Mouse (Mus musculus) olfactory bulb, adult 2 months (tissue): ENCODE measurements around the gene Tirap. TPM values are rescaled to one million over a fixed set of nuclear protein-coding genes. Genes with fewer than 3 reads are reported as not detected.
"Not testable (repeated sequence)": the region's sequence is repeated elsewhere in the genome, so short reads cannot be mapped to it uniquely, and the experiment has no call there.

Experiments used
- H3K27ac ChIP-seq: fragments of 200-500 bp; 2 replicates; pipeline ENCODE4 v1.5.1; 2012; ENCODE audit warnings: low read depth, low read length; ENCODE audit not compliant: insufficient read depth
- H3K4me1 ChIP-seq: fragments of 200-500 bp; 2 replicates; pipeline ENCODE4 v1.6.1; 2012; ENCODE audit warnings: low read length; ENCODE audit not compliant: control insufficient read depth, insufficient read depth
- H3K4me3 ChIP-seq: fragments of 200-500 bp; 2 replicates; pipeline ENCODE4 v1.5.1; 2012; ENCODE audit warnings: mild to moderate bottlenecking, low read depth, low read length, moderate library complexity; ENCODE audit not compliant: insufficient read depth
- CTCF ChIP-seq: fragments of 200-500 bp; IDR thresholded peaks from 2 replicates; pipeline ENCODE4 v1.5.1; 2012; ENCODE audit warnings: low read depth, mild to moderate bottlenecking, low read length, moderate library complexity; ENCODE audit not compliant: insufficient read depth
- POLR2A ChIP-seq: fragments of 200-500 bp; IDR thresholded peaks from 2 replicates; pipeline ENCODE4 v1.6.1; 2012; ENCODE audit warnings: mild to moderate bottlenecking, low read depth, low read length, moderate library complexity; ENCODE audit not compliant: insufficient read depth
- WGBS: fragments of 180-500 bp; shearing (Covaris S2); methylation state at CpG from one replicate; pipeline ENCODE4 v1.1.7; 2018; 5-methylcytosine and 5-hydroxymethylcytosine counted together
- polyA plus RNA-seq: library from polyadenylated mRNA; stranded (reverse); fragments of >200 nt; gene quantifications from 2 replicates; pipeline ENCODE4 v1.2.4, GENCODE M21; 2012; ENCODE audit warnings: low replicate concordance; ENCODE audit not compliant: missing spikeins, insufficient read depth, insufficient read length

Gene Tirap
- polyA plus RNA-seq, 1 experiment = not detected

GRCm38 (mm10) chr9:35161721-35162120 lies 38.4 kb downstream of the Tirap start:
- H3K27ac ChIP-seq = no peak overlapping the region
- H3K4me1 ChIP-seq = peaks cover 2% of the 10 kb centered on the region; the same call in 1 of the 2 replicates
- TF ChIP-seq CTCF = no peak
- no peak for TF ChIP-seq POLR2A
- no peak overlapping the region for H3K4me3 ChIP-seq
- 70% methylated on average over 7 of the region's 7 CpGs for WGBS

- no peak for TF ChIP-seq POLR2A
- TF ChIP-seq CTCF = no peak
- 76% methylated on average over 2 of the region's 2 CpGs for WGBS
- H3K27ac ChIP-seq = no peak overlapping the region
Observed at GRCm38 (mm10) chr9:35160662-35161061, 39.4 kb downstream of the Tirap start.

GRCm38 (mm10) chr9:35158477-35158876 lies 41.6 kb downstream of the Tirap start:
- 97% methylated on average over 3 of the region's 3 CpGs for WGBS

More at GRCm38 (mm10) chr9:35160662-35161061, 39.4 kb downstream of the Tirap start:
- H3K4me3 ChIP-seq = no peak overlapping the region
- H3K4me1 ChIP-seq = peaks cover 11% of the 10 kb centered on the region

DNA sequence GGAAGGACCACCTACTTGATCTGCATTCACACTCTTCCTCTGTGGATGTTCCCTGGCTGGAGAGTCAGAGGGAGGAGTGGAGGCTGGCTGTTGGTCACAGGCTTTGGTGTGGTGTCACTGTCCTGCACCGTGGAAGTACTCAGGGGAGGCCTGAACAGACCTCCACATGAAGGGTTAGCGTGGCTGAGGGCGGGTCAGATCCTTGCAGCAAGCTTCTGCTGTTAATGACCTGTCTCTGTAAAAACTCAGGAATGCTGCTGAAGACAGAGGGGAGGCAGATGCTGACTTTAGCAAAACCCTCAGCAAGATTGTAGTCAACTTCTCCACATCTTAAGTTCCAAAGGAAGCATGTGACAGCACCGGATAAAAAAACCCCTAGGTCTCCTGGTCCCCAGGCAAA lies 43.2 kb downstream of the Tirap start:
- Histone ChIP-seq H3K4me1 (peaks cover 11% of the 10 kb centered on the region), H3K27ac (no peak overlapping the region), H3K4me3 (no peak overlapping the region)
- 94% methylated on average over 4 of the region's 4 CpGs for WGBS
- TF ChIP-seq CTCF (no peak), POLR2A (no peak)

More at GRCm38 (mm10) chr9:35158477-35158876, 41.6 kb downstream of the Tirap start:
- no peak overlapping the region for H3K4me3 ChIP-seq
- H3K27ac ChIP-seq = no peak overlapping the region
- TF ChIP-seq CTCF (no peak), POLR2A (no peak)
- H3K4me1 ChIP-seq = peaks cover 11% of the 10 kb centered on the region

GRCm38 (mm10) chr9:35156002-35156710 lies 43.9 kb downstream of the Tirap start:
- TF ChIP-seq CTCF = no peak
- TF ChIP-seq POLR2A = no peak
- Histone ChIP-seq H3K27ac (no peak overlapping the region), H3K4me1 (peaks cover 11% of the 10 kb centered on the region), H3K4me3 (no peak overlapping the region)
- WGBS = 78% methylated on average over 5 of the region's 5 CpGs

- 97% methylated on average over 1 of the region's 1 CpGs for WGBS
- H3K4me3 ChIP-seq = no peak overlapping the region
- no peak for TF ChIP-seq CTCF
- no peak for TF ChIP-seq POLR2A
- no peak overlapping the region for H3K27ac ChIP-seq
- peaks cover 11% of the 10 kb centered on the region for H3K4me1 ChIP-seq
Observed at GRCm38 (mm10) chr9:35152923-35153322, 47.2 kb downstream of the Tirap start.

DNA sequence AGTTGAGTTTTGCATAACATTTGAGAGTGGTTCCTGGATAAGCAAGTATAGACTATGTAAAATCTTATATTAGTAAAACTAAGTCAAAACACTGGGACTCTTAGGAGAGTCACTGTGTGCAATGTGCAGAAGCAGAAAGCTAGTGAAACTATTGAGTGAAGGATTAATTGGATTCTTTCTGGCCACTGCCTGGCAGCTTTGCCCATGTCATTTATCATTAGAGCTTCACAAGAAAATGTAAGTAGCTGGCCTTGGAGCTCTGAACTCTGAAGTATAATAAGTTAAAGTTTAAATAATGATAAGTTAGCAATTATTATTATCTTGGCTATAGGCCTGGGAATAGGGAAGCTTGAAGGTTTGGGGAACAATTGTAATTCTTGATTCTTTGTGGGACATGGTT lies 51.3 kb downstream of the Tirap start:
- H3K4me1 ChIP-seq, H3K4me3 ChIP-seq, H3K27ac ChIP-seq: not testable (repeated sequence)

DNA sequence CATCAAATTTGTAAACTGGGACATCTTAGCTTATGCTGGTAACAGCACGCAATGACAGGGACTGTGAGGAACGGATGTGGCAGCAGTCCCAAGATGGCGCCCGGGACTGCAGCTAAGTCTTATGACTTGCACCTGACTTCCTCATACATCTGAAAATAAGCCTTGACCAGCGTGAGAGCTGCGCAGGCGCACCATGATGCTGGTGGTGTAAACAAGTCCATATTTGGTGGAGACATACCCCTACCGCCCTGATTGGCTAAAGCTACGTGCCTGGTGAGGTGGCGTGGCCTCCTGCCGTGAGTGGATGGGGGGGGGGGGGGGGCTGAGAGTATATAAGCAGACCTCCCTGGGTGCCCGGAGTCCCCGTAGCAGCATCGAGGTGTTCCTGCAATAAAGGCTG lies 52.8 kb downstream of the Tirap start:
- 98% methylated on average over 14 of the region's 14 CpGs for WGBS

DNA sequence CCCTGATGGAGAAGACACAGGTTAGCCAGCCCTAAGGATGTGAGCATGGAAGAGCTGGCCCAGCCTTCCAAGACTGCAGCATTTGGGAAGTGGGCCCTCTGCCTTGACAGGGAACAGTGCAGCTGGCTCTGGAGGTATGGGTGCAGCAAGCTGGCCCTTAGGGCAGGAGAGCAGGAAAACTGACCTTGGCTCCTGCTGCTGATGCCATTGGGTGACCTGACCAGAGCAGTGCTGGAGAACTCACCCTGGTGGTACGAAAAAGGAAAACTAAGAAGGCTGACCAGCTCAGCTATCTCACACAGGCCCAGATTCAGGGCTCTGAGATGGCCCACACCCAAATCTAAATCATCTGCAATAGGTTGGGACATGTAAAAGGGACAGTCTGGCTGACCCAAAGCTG lies 54.3 kb downstream of the Tirap start:
- Histone ChIP-seq H3K27ac (no peak overlapping the region), H3K4me3 (no peak overlapping the region), H3K4me1 (no peaks in the 10 kb centered on the region)
- no peak for TF ChIP-seq CTCF
- TF ChIP-seq POLR2A = no peak
- WGBS = 93% methylated on average over 1 of the region's 1 CpGs

More for the DNA sequence above, 52.8 kb downstream of the Tirap start:
- H3K27ac ChIP-seq, H3K4me1 ChIP-seq, H3K4me3 ChIP-seq: not testable (repeated sequence)

DNA sequence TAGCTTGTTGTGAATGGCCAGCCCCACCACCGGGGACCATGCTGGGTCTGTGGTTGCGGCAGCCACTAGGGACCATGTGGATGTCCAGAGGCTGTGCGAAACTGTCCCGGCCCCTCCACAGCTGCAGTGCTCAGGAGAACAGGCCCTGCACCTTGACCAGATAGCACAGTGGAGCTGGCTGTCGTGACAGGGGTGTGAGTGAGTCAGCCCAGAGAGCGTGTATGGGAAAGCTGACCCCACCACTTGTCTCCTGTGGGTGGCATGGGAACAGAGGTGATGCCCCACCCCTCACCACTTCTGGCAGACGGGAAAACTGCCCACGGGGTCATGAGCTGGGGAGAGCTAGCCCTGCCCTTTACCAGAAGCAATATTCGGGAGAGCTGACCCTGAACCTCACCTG lies 55.0 kb downstream of the Tirap start:
- no peaks in the 10 kb centered on the region for H3K4me1 ChIP-seq
- TF ChIP-seq POLR2A (no peak), CTCF (no peak)
- no peak overlapping the region for H3K4me3 ChIP-seq
- 95% methylated on average over 9 of the region's 9 CpGs for WGBS
- no peak overlapping the region for H3K27ac ChIP-seq
